Mouse (Mus musculus) macrophage (primary cell): ENCODE data around the gene Os9. TPM values are rescaled to one million over a fixed set of nuclear protein-coding genes. Genes with fewer than 3 reads are reported as not detected.
"Not testable (repeated sequence)": the region's sequence is repeated elsewhere in the genome, so short reads cannot be mapped to it uniquely, and the experiment has no call there.

Source experiments
- H3K27ac ChIP-seq: fragments of 350-480 bp; formaldehyde crosslinking; 2 replicates; pipeline ENCODE4 v1.9.0; 2021
- H3K36me3 ChIP-seq: fragments of 350-480 bp; formaldehyde crosslinking; 2 replicates; pipeline ENCODE4 v1.9.0; 2021; ENCODE audit errors: inconsistent target
- H3K4me3 ChIP-seq: fragments of 350-480 bp; formaldehyde crosslinking; 2 replicates; pipeline ENCODE4 v1.9.0; 2021; ENCODE audit errors: inconsistent target
- H3K79me2 ChIP-seq: fragments of 350-480 bp; formaldehyde crosslinking; 2 replicates; pipeline ENCODE4 v1.9.0; 2021; ENCODE audit errors: inconsistent target
- WGBS: methylation state at CpG from one replicate; pipeline ENCODE4 v1.1.7; 2026; ENCODE audit warnings: inconsistent platforms; ENCODE audit not compliant: missing documents; 5-methylcytosine and 5-hydroxymethylcytosine counted together
- polyA plus RNA-seq: library from polyadenylated mRNA; stranded (reverse); fragments of 250-400 nt; gene quantifications from 3 replicates; pipeline ENCODE4 v1.2.4, GENCODE M21; 2018; ENCODE audit warnings: inconsistent platforms

The Os9 gene
- polyA plus RNA-seq, 1 experiment from 2014 or later, result 355 TPM

DNA sequence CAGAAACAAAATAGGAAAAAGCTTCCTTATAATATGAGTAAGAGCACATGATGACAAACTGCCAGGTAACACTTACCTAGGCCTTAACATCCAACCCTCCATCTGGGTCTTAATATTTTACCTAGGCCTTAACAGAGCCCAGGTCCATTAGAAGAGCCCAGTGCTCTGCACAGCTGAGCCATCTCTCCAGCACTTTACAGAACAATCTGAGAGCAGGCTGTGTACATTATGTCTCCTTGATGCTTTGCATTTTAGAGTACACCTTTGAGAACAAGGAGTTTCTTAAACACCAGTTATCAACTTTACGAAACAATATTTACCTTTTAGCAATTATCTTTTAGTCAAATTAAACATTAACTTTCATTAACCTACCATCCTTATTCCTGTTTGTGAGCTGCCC, 35.2 kb upstream of the Os9 start:
- 95% methylated on average over 1 of the region's 1 CpGs for WGBS
- H3K4me3 ChIP-seq, result no peak overlapping the region
- H3K79me2 ChIP-seq, result no peaks in the 10 kb centered on the region
- H3K27ac ChIP-seq, result no peak overlapping the region
- no peaks in the 10 kb centered on the region for H3K36me3 ChIP-seq

- WGBS, result 93% methylated on average over 5 of the region's 5 CpGs
- Histone ChIP-seq H3K36me3 (no peaks in the 10 kb centered on the region), H3K27ac (no peak overlapping the region)
These were observed 33.7 kb upstream of the Os9 start for GRCm38 (mm10) chr10:127154652-127155051.

GRCm38 (mm10) chr10:127154241-127154640, 33.3 kb upstream of the Os9 start:
- Histone ChIP-seq H3K79me2 (no peaks in the 10 kb centered on the region), H3K36me3 (no peaks in the 10 kb centered on the region), H3K27ac (no peak overlapping the region), H3K4me3 (no peak overlapping the region)
- 100% methylated on average over 2 of the region's 2 CpGs for WGBS

More at GRCm38 (mm10) chr10:127154652-127155051, 33.7 kb upstream of the Os9 start:
- Histone ChIP-seq H3K4me3 (no peak overlapping the region), H3K79me2 (no peaks in the 10 kb centered on the region)

DNA sequence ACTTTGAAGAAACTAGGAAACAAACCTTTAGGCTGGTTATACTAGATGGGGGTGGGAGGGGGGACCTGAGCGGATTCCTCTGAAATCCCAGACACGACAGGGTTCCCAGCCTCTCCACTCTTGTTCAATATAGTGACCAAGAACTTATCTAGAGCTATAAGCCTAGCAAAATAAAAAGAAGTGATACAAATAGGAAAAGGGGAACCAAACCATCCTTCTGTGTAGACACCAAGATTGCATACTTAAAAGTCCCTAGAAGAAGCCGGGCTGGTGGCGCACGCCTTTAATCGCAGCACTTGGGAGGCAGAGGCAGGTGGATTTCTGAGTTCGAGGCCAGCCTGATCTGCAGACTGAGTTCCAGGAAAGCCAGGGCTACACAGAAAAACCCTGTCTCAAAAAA, 32.4 kb upstream of the Os9 start:
- Histone ChIP-seq H3K79me2 (no peaks in the 10 kb centered on the region), H3K4me3 (no peak overlapping the region), H3K27ac (no peak overlapping the region), H3K36me3 (no peaks in the 10 kb centered on the region)
- 93% methylated on average over 7 of the region's 7 CpGs for WGBS

DNA sequence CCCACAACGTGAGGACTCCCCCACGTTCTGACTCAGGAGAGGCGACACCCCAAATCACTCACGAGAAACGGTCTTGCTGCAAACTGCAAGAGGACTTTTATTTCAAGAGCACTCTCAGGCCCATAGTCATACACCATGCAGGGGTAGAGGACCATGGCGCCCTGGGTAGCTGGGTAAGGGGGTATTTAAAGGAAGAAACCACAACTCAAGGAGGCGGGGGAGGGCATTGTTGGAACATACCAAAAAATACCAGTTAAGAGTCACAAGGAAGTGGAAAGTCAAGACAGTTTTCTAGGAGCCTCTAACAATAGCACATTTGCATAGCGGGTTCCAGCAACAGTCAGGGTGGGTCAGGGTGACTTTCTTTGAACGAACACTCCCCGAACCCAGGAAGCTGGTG, 31.6 kb upstream of the Os9 start:
- not testable (repeated sequence) for H3K27ac ChIP-seq, H3K36me3 ChIP-seq, H3K79me2 ChIP-seq, H3K4me3 ChIP-seq
- 95% methylated on average over 8 of the region's 10 CpGs for WGBS

- H3K36me3 ChIP-seq, H3K27ac ChIP-seq, H3K79me2 ChIP-seq, H3K4me3 ChIP-seq: not testable (repeated sequence)
- 93% methylated on average over 3 of the region's 3 CpGs for WGBS
These were observed 30.3 kb upstream of the Os9 start for GRCm38 (mm10) chr10:127151233-127151632.

- 27% methylated on average over 4 of the region's 4 CpGs for WGBS
- H3K27ac ChIP-seq, result peak overlapping the region; percentile 8; the same call in 1 of the 2 replicates
- H3K4me3 ChIP-seq, result no peak overlapping the region
- H3K79me2 ChIP-seq, result no peaks in the 10 kb centered on the region
- no peaks in the 10 kb centered on the region for H3K36me3 ChIP-seq
These were observed 29.5 kb upstream of the Os9 start for GRCm38 (mm10) chr10:127150471-127150872.

DNA sequence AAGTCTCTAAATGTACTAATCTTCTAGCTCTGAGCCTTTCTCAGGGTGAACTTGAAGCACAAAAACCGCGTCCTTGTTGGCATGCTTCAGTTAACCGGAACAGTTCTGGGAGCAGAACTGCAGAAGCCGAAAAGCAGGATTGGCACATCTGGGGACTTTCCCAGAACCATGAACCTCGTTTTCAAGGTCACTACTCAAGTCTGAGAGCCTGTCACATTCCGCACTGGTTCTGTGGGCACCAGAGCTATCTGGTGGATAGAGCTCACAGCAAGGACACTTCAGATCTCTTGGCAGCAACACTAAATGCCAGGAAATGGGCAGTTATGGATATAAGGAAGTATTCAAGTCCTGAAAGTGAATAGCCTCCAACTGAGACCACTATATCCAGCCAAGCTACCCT, 26.2 kb upstream of the Os9 start:
- Histone ChIP-seq H3K27ac (no peak overlapping the region), H3K4me3 (no peak overlapping the region), H3K36me3 (no peaks in the 10 kb centered on the region), H3K79me2 (no peaks in the 10 kb centered on the region)
- WGBS, result 84% methylated on average over 6 of the region's 6 CpGs

DNA sequence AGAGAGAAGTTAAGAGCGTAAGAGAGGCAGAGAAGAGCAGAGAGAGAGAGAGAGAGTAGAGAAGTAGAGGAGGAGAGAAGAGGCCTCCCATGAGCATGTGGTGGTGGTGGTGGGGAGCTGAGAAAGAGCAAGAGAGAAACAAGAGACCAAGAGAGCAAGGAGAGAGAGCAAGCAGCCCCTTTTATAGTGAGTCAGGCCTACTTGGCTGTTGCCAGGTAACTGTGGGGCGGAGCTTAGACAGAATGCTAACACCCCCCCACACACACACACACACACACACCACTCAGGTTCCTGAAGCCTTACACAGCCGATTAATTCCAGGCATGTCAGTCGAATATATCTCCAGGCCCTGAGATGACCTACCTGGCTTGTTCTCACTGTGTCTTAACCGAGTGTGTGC, 24.4 kb upstream of the Os9 start:
- 87% methylated on average over 5 of the region's 5 CpGs for WGBS
- Histone ChIP-seq H3K36me3 (no peaks in the 10 kb centered on the region), H3K27ac (no peak overlapping the region), H3K79me2 (no peaks in the 10 kb centered on the region), H3K4me3 (no peak overlapping the region)

DNA sequence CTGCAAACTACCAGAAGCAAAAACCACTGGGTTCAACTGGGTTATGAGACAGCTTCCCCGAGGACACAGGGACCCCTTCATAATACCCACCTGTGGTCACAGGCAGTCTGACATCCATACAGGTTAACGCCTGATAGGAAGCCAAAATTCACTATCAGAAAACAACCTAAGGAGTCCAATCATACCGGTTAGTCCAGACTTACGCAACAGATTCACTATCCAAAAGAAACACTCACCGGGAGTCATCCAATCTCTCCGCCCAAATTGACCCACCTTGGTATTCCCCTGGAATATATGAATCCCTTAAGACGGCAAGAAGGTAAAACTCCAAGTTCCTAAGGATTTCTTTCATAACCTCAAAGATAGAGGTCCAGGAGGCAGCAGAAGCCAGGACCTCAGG, 23.6 kb upstream of the Os9 start:
- H3K27ac ChIP-seq, result no peak overlapping the region
- H3K36me3 ChIP-seq, result no peaks in the 10 kb centered on the region
- H3K4me3 ChIP-seq, result no peak overlapping the region
- WGBS, result 95% methylated on average over 7 of the region's 7 CpGs
- H3K79me2 ChIP-seq, result no peaks in the 10 kb centered on the region

DNA sequence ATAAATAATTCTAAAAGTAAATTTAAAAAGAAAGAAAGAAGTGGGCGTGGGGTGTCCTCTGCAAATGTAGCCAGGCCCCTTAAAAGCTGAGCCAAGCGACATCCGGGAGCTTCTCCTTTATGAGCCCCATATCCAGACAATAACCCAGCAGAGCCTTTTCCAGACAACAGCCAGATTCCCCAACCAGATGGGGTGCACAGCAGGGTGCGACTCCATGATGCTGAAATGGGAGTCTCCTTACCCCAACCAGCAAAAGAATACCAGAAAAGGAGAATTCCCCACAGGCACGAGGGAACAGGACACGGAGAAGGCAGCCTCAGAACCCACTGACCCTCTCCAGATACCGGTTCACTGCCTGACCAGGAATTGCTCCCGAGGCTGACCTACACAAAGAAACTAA, 22.3 kb upstream of the Os9 start:
- 95% methylated on average over 8 of the region's 8 CpGs for WGBS
- Histone ChIP-seq H3K27ac (no peak overlapping the region), H3K36me3 (no peaks in the 10 kb centered on the region), H3K79me2 (no peaks in the 10 kb centered on the region), H3K4me3 (no peak overlapping the region)

DNA sequence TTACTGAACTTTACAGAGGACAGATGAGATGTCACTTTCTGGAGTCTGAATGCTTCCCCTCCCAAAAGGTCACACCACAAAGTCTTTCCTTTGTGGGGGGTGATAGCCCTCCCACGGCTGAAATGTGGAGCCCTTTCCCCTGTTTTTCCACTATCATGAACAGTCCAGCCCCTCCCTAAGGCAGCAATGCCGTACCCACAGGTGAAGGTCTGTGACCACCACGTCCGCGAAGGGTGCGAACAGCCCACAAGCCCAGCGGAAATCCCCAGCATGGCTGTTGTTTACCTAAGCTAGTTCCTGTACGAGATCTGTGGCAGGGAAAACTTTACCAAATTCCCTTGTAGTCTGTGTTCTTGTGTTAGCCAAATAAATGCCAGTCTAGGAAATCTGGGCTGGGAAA, 20.6 kb upstream of the Os9 start:
- Histone ChIP-seq H3K79me2 (no peaks in the 10 kb centered on the region), H3K36me3 (no peaks in the 10 kb centered on the region), H3K27ac (no peak overlapping the region), H3K4me3 (no peak overlapping the region)
- WGBS, result 50% methylated on average over 8 of the region's 8 CpGs

DNA sequence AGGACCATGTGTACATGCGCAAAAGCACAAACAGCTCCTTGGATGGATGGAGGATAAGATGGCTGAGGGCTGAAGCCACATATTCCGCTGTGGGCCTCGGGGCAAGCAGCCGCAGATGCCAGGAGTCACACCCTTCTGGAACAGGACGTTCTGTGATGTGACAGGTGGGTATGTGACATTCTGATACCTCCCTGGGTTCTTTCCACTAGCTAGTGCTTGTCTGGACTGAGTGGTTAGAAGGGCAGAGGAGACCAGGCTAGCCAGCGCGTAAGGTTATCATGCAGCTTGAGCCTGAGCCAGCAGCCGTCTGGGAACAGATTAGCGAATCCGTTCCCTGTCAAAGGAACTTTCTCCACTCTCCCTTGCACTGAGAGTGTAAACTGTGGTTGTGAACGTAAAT, 20.0 kb upstream of the Os9 start:
- Histone ChIP-seq H3K27ac (no peak overlapping the region), H3K79me2 (no peaks in the 10 kb centered on the region), H3K36me3 (no peaks in the 10 kb centered on the region), H3K4me3 (no peak overlapping the region)
- 89% methylated on average over 11 of the region's 11 CpGs for WGBS

DNA sequence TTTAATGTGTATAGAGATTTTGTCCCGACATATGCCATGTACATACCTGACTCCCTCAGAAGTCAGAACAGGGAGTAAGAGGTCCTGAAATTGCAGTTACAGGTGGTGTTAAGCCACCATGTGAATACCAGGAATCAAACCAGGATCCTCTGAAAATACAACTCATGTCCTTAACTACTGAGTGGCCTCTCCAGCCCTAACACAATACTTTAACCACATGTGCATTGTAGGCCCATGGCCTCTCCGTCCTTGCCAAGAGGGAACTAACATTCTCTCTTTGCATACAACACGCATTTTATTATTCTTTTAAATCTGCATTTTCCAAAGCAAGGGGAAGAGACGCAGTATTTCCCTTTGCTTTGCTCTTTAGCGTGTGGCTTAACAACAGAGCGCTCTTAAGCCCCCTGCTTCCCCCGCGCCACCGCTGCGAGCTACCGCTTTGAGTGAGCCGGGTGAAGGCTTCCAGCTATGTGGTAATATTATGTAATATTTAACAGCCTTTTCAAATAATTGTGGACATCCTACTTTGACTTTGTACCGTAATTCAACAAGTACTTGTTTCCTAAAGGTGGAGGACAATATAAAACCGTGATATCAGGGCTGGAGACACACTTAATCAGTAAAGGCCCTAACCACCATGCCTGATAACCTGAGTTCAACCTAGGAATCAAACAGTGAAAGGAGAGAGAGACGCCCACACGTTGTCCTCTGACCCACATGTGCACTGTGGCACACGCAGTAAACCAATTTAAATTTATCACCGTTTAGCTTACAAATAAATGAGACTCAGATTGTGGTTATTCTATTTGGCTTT, 17.6 kb upstream of the Os9 start:
- no peaks in the 10 kb centered on the region for H3K79me2 ChIP-seq
- H3K36me3 ChIP-seq, result no peaks in the 10 kb centered on the region
- no peak overlapping the region for H3K27ac ChIP-seq
- no peak overlapping the region for H3K4me3 ChIP-seq
- 38% methylated on average over 11 of the region's 18 CpGs for WGBS

DNA sequence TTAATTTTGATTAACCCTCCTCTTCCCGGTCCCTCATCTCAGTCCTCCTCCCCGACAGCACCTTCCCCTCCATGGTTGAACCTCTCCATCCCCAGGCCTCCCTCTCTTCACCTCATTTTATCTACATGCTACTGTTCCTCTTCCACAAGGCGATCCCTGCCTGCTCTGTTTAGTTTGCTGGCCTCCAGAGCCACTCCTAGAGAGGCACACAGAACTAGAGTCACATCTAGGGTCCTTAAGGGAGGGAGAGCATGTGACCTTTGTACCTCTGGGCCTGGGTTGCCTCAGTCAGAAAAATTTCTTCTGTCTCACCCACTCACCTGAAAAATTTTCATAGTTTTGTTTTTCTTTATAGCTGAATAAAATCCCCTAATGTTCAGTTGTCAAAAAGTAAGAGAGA, 17.0 kb upstream of the Os9 start:
- 86% methylated on average over 3 of the region's 3 CpGs for WGBS
- Histone ChIP-seq H3K36me3 (no peaks in the 10 kb centered on the region), H3K4me3 (no peak overlapping the region), H3K27ac (no peak overlapping the region), H3K79me2 (no peaks in the 10 kb centered on the region)

DNA sequence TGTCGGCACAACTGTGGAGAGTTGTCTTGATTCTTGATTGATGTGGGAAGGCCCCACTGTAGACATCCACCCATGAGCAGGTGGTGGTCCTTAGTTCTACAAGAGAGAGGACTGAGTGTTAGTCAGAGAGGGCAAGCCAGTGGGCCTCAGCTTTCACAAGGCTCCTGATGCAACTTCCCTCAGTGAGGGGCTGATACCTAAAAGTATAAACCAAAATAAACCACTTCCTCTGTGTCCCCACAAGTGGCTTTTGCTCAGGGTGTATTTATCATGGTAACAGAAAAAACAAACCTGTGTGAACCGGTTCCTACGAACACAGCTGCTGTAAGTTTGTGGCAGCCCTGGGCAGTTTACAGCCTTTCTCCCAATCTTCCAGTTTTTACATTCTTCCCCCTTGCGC, 15.6 kb upstream of the Os9 start:
- no peak overlapping the region for H3K27ac ChIP-seq
- WGBS, result 29% methylated on average over 4 of the region's 4 CpGs

More for the DNA sequence above, 15.6 kb upstream of the Os9 start:
- Histone ChIP-seq H3K4me3 (no peak overlapping the region), H3K36me3 (no peaks in the 10 kb centered on the region), H3K79me2 (no peaks in the 10 kb centered on the region)
